Mouse (Mus musculus) kidney, embryonic 14.5 days (tissue): ENCODE measurements around the gene Prdm16. TPM values are rescaled to one million over a fixed set of nuclear protein-coding genes. Genes with fewer than 3 reads are reported as not detected.

Experiments used
- ATAC-seq: fragments of 200-750 bp; cut with Nextera tagmentation; 2 replicates; pipeline ENCODE4 v1.8.0; 2017; ENCODE audit warnings: moderate number of reproducible peaks, mild to moderate bottlenecking, moderate TSS enrichment, moderate library complexity; ENCODE audit not compliant: low FRiP score, low TSS enrichment
- H3K27ac ChIP-seq: fragments of 300-500 bp; sonication (generic); 2 replicates; pipeline ENCODE4 v1.5.1; 2014; ENCODE audit warnings: low read depth, mild to moderate bottlenecking, low read length, moderate library complexity, mixed read lengths
- H3K27me3 ChIP-seq: fragments of 300-500 bp; sonication (generic); 2 replicates; pipeline ENCODE4 v1.6.1; 2014; ENCODE audit warnings: mild to moderate bottlenecking, low read length; ENCODE audit not compliant: control insufficient read depth, insufficient read depth
- H3K36me3 ChIP-seq: fragments of 300-500 bp; sonication (generic); 2 replicates; pipeline ENCODE4 v1.6.1; 2014; ENCODE audit warnings: low read length, mixed read lengths; ENCODE audit not compliant: control insufficient read depth, insufficient read depth
- H3K4me1 ChIP-seq: fragments of 300-500 bp; sonication (generic); 2 replicates; pipeline ENCODE4 v1.6.1; 2014; ENCODE audit warnings: low read length, mixed read lengths; ENCODE audit not compliant: control insufficient read depth, insufficient read depth
- H3K4me2 ChIP-seq: fragments of 300-500 bp; sonication (generic); replicated peaks from 2 replicates; pipeline ENCODE4 v1.6.1; 2014; ENCODE audit warnings: low read depth, mild to moderate bottlenecking, low read length
- H3K4me3 ChIP-seq: fragments of 300-500 bp; sonication (generic); 2 replicates; pipeline ENCODE4 v1.5.1; 2014; ENCODE audit warnings: mild to moderate bottlenecking, low read length
- H3K9ac ChIP-seq: fragments of 300-500 bp; sonication (generic); 2 replicates; pipeline ENCODE4 v1.6.1; 2014; ENCODE audit warnings: low read depth, mild to moderate bottlenecking, low read length, moderate library complexity
- H3K9me3 ChIP-seq: fragments of 300-500 bp; sonication (generic); 2 replicates; pipeline ENCODE4 v1.6.1; 2016; ENCODE audit warnings: low read length; ENCODE audit not compliant: control insufficient read depth
- WGBS: fragments of 180-500 bp; shearing (Covaris S2); extraction: QIAGEN DNeasy Blood & Tissue Kit; methylation state at CpG from one replicate; pipeline ENCODE4 v1.1.7; 2014; 5-methylcytosine and 5-hydroxymethylcytosine counted together
- polyA plus RNA-seq: library from polyadenylated mRNA; unstranded; fragments of >200 nt; fragmentation: Nextera tagmentation; extraction: Ambion mirVana; gene quantifications from 2 replicates; pipeline ENCODE4 v1.2.1, GENCODE M21; 2014

Prdm16 gene
- polyA plus RNA-seq, 1 experiment from 2014 or later, result 25.4 TPM

DNA sequence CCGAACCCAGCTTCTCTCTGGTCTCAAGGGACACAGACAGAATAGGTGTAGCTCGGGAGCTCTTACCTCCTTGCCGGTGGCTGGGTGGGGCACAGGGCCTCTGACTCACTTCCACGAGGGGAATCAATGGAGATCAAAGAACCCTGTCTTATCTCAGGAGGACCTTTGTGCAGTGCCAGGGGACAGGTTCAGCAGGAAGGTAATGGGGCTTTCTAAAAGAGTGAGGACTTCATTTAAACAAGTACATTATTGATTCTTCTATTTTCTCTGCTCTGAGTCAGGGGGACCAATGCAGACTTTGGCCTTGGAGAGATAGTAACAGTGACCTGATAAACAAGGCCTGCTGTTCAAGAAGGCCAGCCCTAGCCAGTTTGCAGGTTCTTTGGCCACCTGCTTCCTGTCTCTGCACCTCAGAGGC lies 218.3 kb downstream of the Prdm16 start:
- no peak for ATAC-seq
- 74% methylated on average over 4 of the region's 4 CpGs for WGBS

DNA sequence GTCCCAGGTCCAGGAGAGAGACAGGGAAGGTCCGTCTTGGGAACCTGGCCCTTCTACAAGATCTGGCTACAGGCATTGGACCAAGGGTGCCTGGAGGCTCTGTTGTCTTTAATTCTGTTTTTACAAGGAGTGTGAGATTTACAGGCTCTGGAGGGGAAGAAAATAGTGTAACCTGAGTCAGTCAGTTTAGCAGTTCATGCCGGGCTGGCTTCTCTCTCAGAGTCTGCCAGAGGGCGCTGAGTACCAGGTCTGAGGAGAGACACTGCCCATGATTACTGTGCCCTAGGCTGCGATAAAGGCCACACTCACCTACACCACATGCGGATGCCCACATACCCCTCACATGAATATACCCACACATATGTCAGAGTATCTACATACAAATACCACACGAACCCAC lies 219.9 kb downstream of the Prdm16 start:
- H3K4me2 ChIP-seq, result no peak overlapping the region
- no peak for ATAC-seq
- H3K9ac ChIP-seq, result no peak overlapping the region
- H3K27ac ChIP-seq, result no peak overlapping the region
- H3K4me3 ChIP-seq, result no peak overlapping the region
- no peaks in the 10 kb centered on the region for H3K36me3 ChIP-seq
- 36% methylated on average over 6 of the region's 6 CpGs for WGBS
- peaks cover 12% of the 10 kb centered on the region; the same call in 1 of the 2 replicates for H3K4me1 ChIP-seq
- peaks cover 31% of the 10 kb centered on the region for H3K27me3 ChIP-seq
- H3K9me3 ChIP-seq, result no peaks in the 10 kb centered on the region

More for the DNA sequence above, 218.3 kb downstream of the Prdm16 start:
- Histone ChIP-seq H3K4me2 (no peak overlapping the region), H3K27ac (no peak overlapping the region), H3K4me1 (peaks cover 10% of the 10 kb centered on the region; the same call in 1 of the 2 replicates), H3K27me3 (peaks cover 37% of the 10 kb centered on the region), H3K4me3 (no peak overlapping the region), H3K9me3 (no peaks in the 10 kb centered on the region), H3K36me3 (no peaks in the 10 kb centered on the region), H3K9ac (no peak overlapping the region)

DNA sequence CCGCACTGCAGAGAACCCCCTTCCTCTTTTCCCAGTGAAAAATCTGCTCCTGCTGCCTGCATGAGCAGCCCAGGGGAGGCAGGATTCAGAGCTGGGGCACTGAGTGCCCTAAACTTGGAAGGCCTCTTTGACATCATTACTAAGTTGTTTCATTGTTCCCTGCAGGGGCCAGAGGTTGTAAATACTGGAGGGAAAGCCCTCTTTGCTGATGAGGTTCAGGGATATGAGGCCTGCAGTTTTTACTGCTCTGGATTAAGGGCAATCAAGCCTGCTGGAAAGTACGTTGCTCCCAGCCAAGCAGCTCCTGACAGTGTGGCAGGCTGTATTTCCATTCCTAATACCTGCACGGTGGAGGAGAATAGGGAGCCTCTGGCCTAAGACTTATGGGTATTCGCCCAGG lies 221.8 kb downstream of the Prdm16 start:
- Histone ChIP-seq H3K27ac (0 out of 2 replicates have a peak overlapping the region, but pooled peaks have one; percentile 4), H3K36me3 (no peaks in the 10 kb centered on the region), H3K9me3 (no peaks in the 10 kb centered on the region), H3K4me3 (no peak overlapping the region), H3K4me2 (no peak overlapping the region), H3K27me3 (peaks cover 40% of the 10 kb centered on the region), H3K4me1 (peaks cover 23% of the 10 kb centered on the region), H3K9ac (no peak overlapping the region)
- WGBS, result 21% methylated on average over 4 of the region's 4 CpGs
- ATAC-seq, result no peak

DNA sequence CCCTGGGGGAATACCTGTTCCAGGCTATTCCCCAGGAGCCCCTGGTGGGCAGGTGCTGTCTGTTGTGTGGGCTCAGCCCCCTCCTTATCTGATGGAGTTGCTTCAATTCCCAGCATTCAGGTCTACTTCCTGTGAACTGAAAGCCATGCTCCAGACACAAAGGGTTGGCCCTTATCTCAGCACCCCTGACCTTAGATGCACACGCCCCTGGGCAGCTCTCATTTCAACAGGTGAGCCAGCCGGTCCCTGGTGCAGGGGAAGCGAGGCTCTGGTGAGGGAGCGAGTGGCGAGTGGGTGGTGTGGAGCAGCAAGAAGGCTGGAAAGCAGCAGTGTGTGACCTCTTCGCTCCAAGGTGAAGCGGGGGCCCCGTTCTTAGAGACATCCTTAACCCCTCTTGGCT lies 226.1 kb downstream of the Prdm16 start:
- H3K27me3 ChIP-seq, result peaks cover 40% of the 10 kb centered on the region
- H3K36me3 ChIP-seq, result no peaks in the 10 kb centered on the region
- peak; percentile 16; the same call in 1 of the 2 replicates for ATAC-seq
- H3K9ac ChIP-seq, result 0 out of 2 replicates have a peak overlapping the region, but pooled peaks have one; percentile 28
- no peak overlapping the region for H3K4me3 ChIP-seq
- no peak overlapping the region for H3K4me2 ChIP-seq
- peak overlapping the region; percentile 69; the same call in 1 of the 2 replicates for H3K27ac ChIP-seq
- peaks cover 32% of the 10 kb centered on the region for H3K4me1 ChIP-seq
- H3K9me3 ChIP-seq, result no peaks in the 10 kb centered on the region
- WGBS, result 34% methylated on average over 8 of the region's 8 CpGs

DNA sequence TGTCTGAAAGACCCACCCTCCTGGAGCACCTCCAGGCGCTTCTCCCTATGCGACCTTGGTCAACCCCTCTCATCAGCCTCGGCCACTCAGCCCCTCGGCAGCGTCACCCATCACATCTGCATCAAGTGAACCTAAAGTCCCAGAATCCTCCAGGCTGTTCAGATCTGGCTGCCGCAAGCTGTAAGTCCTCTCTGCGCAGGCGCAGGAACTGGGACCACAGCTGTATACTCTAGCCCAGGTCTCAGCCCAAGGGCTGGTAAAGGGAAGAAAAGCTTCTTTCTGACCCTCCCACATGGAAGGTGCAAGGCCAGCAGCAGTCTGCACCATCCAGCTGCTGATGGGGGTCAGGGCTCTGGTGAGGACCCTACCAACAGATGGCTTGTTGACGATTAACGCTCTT lies 226.8 kb downstream of the Prdm16 start:
- Histone ChIP-seq H3K27ac (no peak overlapping the region), H3K4me1 (peaks cover 32% of the 10 kb centered on the region)
- WGBS, result 52% methylated on average over 10 of the region's 10 CpGs

DNA sequence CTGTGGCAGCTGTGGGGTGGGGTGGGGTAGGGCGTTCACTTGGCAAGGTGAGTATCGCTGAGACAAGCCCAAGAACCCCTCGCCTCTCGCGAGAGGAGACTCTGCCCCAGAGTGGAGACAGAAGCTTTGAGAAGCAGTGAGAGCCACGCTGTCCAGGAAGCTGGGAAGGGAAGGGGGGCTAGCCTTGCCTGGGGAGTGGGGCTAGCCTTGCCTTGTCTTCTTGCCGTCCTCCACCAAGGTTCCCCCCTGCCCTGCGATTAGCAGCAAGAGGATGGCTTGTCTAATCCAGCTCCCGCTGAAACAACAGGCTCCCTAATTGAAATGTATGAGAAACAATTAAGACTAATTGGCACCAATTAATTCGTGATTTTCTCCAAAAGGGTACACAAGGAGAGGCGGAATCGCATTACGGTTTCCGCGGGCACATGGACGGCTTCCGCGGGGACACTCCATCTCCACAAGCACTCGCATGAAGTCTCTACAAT lies 227.4 kb downstream of the Prdm16 start:
- Histone ChIP-seq H3K4me2 (no peak overlapping the region), H3K9ac (0 out of 2 replicates have a peak overlapping the region, but pooled peaks have one; percentile 12), H3K9me3 (no peaks in the 10 kb centered on the region), H3K27me3 (peaks cover 36% of the 10 kb centered on the region), H3K27ac (no peak overlapping the region), H3K4me1 (peaks cover 32% of the 10 kb centered on the region), H3K4me3 (no peak overlapping the region), H3K36me3 (no peaks in the 10 kb centered on the region)
- WGBS, result 49% methylated on average over 19 of the region's 19 CpGs
- ATAC-seq, result no peak

More for the DNA sequence above, 226.8 kb downstream of the Prdm16 start:
- H3K4me2 ChIP-seq, result no peak overlapping the region
- no peak for ATAC-seq
- no peaks in the 10 kb centered on the region for H3K36me3 ChIP-seq
- no peak overlapping the region for H3K9ac ChIP-seq
- no peak overlapping the region for H3K4me3 ChIP-seq
- no peaks in the 10 kb centered on the region for H3K9me3 ChIP-seq
- H3K27me3 ChIP-seq, result peaks cover 38% of the 10 kb centered on the region

DNA sequence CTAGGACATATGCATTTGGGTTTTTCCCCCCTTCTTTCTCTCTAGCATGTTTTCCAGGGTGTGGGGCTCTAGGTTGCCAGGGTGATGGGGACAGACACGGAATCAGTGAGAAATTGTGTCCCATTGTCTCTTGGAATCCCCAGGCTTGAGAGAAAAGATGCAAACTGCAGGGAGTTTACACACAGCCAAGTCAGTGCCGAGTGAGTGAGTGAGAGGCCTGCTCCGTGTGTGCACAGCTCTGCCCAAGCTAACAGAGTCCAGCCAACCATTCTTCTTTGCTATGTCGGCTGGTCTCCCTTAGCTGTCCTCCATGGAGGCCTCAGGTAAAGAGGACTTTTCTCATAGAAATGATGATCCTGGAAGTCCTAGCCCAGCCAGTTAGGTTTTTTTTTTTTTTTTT lies 233.7 kb downstream of the Prdm16 start:
- 53% methylated on average over 4 of the region's 4 CpGs for WGBS
- H3K4me2 ChIP-seq, result no peak overlapping the region
- H3K9me3 ChIP-seq, result no peaks in the 10 kb centered on the region
- ATAC-seq, result no peak
- H3K27me3 ChIP-seq, result peaks cover 14% of the 10 kb centered on the region
- H3K27ac ChIP-seq, result no peak overlapping the region
- no peaks in the 10 kb centered on the region for H3K36me3 ChIP-seq
- no peak overlapping the region for H3K4me3 ChIP-seq
- H3K4me1 ChIP-seq, result peaks cover 42% of the 10 kb centered on the region
- no peak overlapping the region for H3K9ac ChIP-seq

DNA sequence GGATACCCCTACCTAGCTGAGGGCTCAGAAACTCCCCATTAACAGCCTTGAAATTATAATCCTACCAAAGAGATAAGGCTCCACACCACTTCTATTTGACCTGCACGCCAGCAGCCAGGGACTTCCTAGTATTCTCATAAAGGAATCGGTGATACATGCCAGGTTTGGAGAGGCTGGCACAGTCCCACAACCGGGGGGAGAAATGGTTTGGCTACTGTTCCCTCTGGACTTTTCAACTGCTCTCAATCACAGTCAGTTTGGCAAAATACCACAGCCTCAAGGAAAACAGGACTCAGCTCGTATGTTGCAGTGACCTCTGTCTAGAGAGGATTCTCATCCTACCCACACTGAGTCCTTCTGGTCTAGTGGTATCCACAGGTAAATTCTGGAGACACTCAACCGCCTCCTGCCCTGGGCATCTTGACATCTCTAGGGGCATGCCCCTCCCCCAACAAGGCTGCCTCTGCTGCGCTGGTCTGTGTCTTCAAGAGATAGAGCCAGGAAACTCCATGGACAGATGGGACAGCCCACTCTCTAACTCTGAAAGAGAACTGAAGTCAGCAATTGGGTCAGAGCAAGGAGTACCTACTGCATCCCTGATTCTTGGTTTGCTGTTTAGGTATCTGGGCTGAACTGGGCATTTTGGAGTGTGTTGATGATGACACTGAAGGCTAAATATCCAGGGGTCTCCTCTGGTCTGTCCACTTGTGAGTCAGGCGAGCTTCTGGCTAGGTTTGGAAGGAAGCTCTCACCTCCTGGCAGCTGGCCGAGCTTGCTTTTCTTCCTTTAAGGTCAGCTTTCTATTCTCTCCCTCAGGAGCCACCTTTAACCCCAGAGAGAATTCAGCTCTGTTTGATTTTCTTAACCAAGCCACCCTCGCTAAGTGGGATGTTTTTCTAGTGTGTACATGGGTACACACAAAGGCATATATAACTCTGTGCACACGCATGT lies 234.4 kb downstream of the Prdm16 start:
- H3K27ac ChIP-seq, result peak overlapping the region; percentile 17; the same call in 1 of the 2 replicates
- H3K9me3 ChIP-seq, result no peaks in the 10 kb centered on the region
- peaks cover 40% of the 10 kb centered on the region for H3K4me1 ChIP-seq
- H3K4me2 ChIP-seq, result no peak overlapping the region
- 55% methylated on average over 10 of the region's 10 CpGs for WGBS
- H3K4me3 ChIP-seq, result no peak overlapping the region
- no peak for ATAC-seq
- peaks cover 7% of the 10 kb centered on the region for H3K27me3 ChIP-seq
- H3K36me3 ChIP-seq, result no peaks in the 10 kb centered on the region
- no peak overlapping the region for H3K9ac ChIP-seq

DNA sequence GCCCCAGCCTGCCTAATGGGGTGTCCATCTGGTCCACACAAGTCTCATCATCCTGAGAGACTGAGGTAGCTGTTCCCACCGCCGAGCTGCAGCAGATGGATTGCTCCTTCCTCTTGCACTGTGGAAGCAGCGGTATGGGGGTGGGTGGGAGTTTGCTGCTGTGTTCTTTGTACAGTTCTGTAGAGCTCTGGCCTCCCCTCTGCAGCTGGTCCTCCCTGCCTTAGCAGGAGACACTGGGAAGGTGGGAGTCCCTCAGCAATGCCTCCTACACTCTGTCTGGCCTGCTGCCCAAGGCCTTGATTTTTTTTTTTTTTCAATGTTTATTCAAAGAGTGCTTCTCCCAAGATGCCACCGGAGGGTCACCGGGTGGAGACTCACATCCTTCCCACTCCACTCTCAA lies 235.3 kb downstream of the Prdm16 start:
- H3K9me3 ChIP-seq, result no peaks in the 10 kb centered on the region
- peak overlapping the region; percentile 56; the same call in 1 of the 2 replicates for H3K27ac ChIP-seq
- no peak overlapping the region for H3K9ac ChIP-seq
- peak; percentile 67 for ATAC-seq
- WGBS, result 6% methylated on average over 5 of the region's 5 CpGs
- H3K4me1 ChIP-seq, result peaks cover 32% of the 10 kb centered on the region
- H3K27me3 ChIP-seq, result peaks cover 5% of the 10 kb centered on the region
- H3K4me3 ChIP-seq, result no peak overlapping the region
- H3K36me3 ChIP-seq, result no peaks in the 10 kb centered on the region
- no peak overlapping the region for H3K4me2 ChIP-seq
